Mouse (Mus musculus) CH12.LX (cell line): ENCODE results near the gene Cblb. TPM values are rescaled to one million over a fixed set of nuclear protein-coding genes. Genes with fewer than 3 reads are reported as not detected.

Experiments used
- DNase-seq: peaks from one replicate; pipeline ENCODE4 v3.0.0-alpha.2; 2013; ENCODE audit errors: extremely low read depth
- H3K27ac ChIP-seq: 2 replicates; pipeline ENCODE4 v1.5.1; 2012; ENCODE audit warnings: low read depth, mild to moderate bottlenecking, control low read depth, moderate library complexity; ENCODE audit not compliant: insufficient read depth
- H3K27me3 ChIP-seq: replicated peaks from 2 replicates; pipeline ENCODE3; 2012; ENCODE audit warnings: inconsistent platforms
- H3K36me3 ChIP-seq, 2 experiments: replicated peaks in 1 of 2; 2 replicates each; pipeline versions ENCODE3 to v1.6.1; 2012; ENCODE audit warnings: inconsistent platforms in 1 of 2, low read length in 1 of 2, mild to moderate bottlenecking in 1 of 2, mixed read lengths in 1 of 2, moderate library complexity in 1 of 2; ENCODE audit not compliant: control insufficient read depth in 1 of 2, insufficient read depth in 1 of 2
- H3K4me1 ChIP-seq, 2 experiments: 2 replicates each; pipeline ENCODE4 v1.6.1; 2012; ENCODE audit warnings: inconsistent platforms in 1 of 2, moderate library complexity in 1 of 2; ENCODE audit not compliant: insufficient read depth in 2 of 2, control insufficient read depth in 1 of 2
- H3K4me2 ChIP-seq: 2 replicates; pipeline ENCODE4 v1.6.1; 2012; ENCODE audit warnings: low read depth, mild to moderate bottlenecking, control low read depth; ENCODE audit not compliant: poor library complexity, insufficient read depth, severe bottlenecking
- H3K4me3 ChIP-seq, 3 experiments: fragments of 150-350 bp in 1 of 3; sonication (generic) in 1 of 3; replicated peaks in 1 of 3; 2 replicates each; pipeline versions ENCODE3 to v1.5.1; 2011 to 2012; ENCODE audit warnings: low read depth in 2 of 3, low read length in 2 of 3, mild to moderate bottlenecking in 2 of 3, moderate library complexity in 2 of 3, control low read depth in 1 of 3, improper control_type of control experiment in 1 of 3, inconsistent platforms in 1 of 3, mixed read lengths in 1 of 3; ENCODE audit not compliant: poor library complexity in 1 of 3
- H3K79me2 ChIP-seq: replicated peaks from 2 replicates; pipeline ENCODE4 v1.6.1; 2012; ENCODE audit warnings: mild to moderate bottlenecking, moderate library complexity; ENCODE audit not compliant: control insufficient read depth, poor library complexity, insufficient read depth, severe bottlenecking; ENCODE audit errors: extremely low read depth
- H3K9ac ChIP-seq: 2 replicates; pipeline ENCODE4 v1.6.1; 2012; ENCODE audit warnings: low read depth, mild to moderate bottlenecking, control low read depth, moderate library complexity; ENCODE audit not compliant: insufficient read depth
- H3K9me3 ChIP-seq: replicated peaks from 2 replicates; pipeline ENCODE3; 2012; ENCODE audit warnings: low read length, inconsistent platforms, mixed read lengths
- BHLHE40 ChIP-seq: IDR thresholded peaks from 2 replicates; pipeline ENCODE4 v1.6.1; 2011; ENCODE audit warnings: mild to moderate bottlenecking, low read depth, low read length, improper control_type of control experiment
- CHD1 ChIP-seq: IDR thresholded peaks from 2 replicates; pipeline ENCODE4 v1.6.1; 2012; ENCODE audit warnings: low read depth, low read length, improper control_type of control experiment, inconsistent platforms
- CHD2 ChIP-seq: IDR thresholded peaks from 2 replicates; pipeline ENCODE4 v1.6.1; 2011; ENCODE audit warnings: low read length, improper control_type of control experiment
- E2F4 ChIP-seq: IDR thresholded peaks from 2 replicates; pipeline ENCODE4 v1.6.1; 2011; ENCODE audit warnings: low read depth, low read length, improper control_type of control experiment; ENCODE audit not compliant: insufficient replicate concordance
- ELF1 ChIP-seq: IDR thresholded peaks from 2 replicates; pipeline ENCODE4 v1.6.1; 2014; ENCODE audit warnings: low read depth, mild to moderate bottlenecking, inconsistent platforms, low read length, improper control_type of control experiment
- EP300 ChIP-seq: IDR thresholded peaks from 2 replicates; pipeline ENCODE4 v1.6.1; 2011; ENCODE audit warnings: low read length, improper control_type of control experiment
- GABPA ChIP-seq: IDR thresholded peaks from 2 replicates; pipeline ENCODE4 v1.6.1; 2012; ENCODE audit warnings: low read depth, low read length, improper control_type of control experiment, inconsistent platforms; ENCODE audit not compliant: insufficient replicate concordance
- HCFC1 ChIP-seq: IDR thresholded peaks from 2 replicates; pipeline ENCODE4 v1.6.1; 2012; ENCODE audit warnings: low read depth, mild to moderate bottlenecking, inconsistent platforms, low read length, improper control_type of control experiment
- IRF4 ChIP-seq: IDR thresholded peaks from 2 replicates; pipeline ENCODE4 v1.6.1; 2014; ENCODE audit warnings: low read depth, mild to moderate bottlenecking, inconsistent platforms, low read length, improper control_type of control experiment
- JUN ChIP-seq: IDR thresholded peaks from 2 replicates; pipeline ENCODE4 v1.6.1; 2011; ENCODE audit warnings: low read depth, mild to moderate bottlenecking, low read length, improper control_type of control experiment, moderate library complexity; ENCODE audit not compliant: insufficient read depth
- JUND ChIP-seq: conservative IDR thresholded peaks from 2 replicates; pipeline ENCODE4 v1.6.1; 2011; ENCODE audit warnings: low read depth, low read length, improper control_type of control experiment
- MAZ ChIP-seq: IDR thresholded peaks from 2 replicates; pipeline ENCODE4 v1.6.1; 2012; ENCODE audit warnings: low read depth, mild to moderate bottlenecking, inconsistent platforms, low read length, improper control_type of control experiment, moderate library complexity
- MEF2A ChIP-seq: IDR thresholded peaks from 2 replicates; pipeline ENCODE4 v1.6.1; 2014; ENCODE audit warnings: low read depth, mild to moderate bottlenecking, inconsistent platforms, low read length, improper control_type of control experiment, borderline replicate concordance
- MXI1 ChIP-seq: IDR thresholded peaks from 2 replicates; pipeline ENCODE4 v1.6.1; 2011; ENCODE audit warnings: mild to moderate bottlenecking, low read depth, low read length, improper control_type of control experiment
- MYC ChIP-seq: IDR thresholded peaks from 2 replicates; pipeline ENCODE4 v1.6.1; 2011; ENCODE audit warnings: low read depth, mild to moderate bottlenecking, improper control_type of control experiment, low read length
- NRF1 ChIP-seq: IDR thresholded peaks from 2 replicates; pipeline ENCODE4 v1.6.1; 2014; ENCODE audit warnings: low read depth, mild to moderate bottlenecking, inconsistent platforms, low read length, improper control_type of control experiment, moderate library complexity
- PAX5 ChIP-seq: IDR thresholded peaks from 2 replicates; pipeline ENCODE4 v1.6.1; 2012; ENCODE audit warnings: low read length, inconsistent platforms, mixed read lengths
- POLR2AphosphoS2 ChIP-seq: IDR thresholded peaks from 2 replicates; pipeline ENCODE4 v1.6.1; 2011; ENCODE audit warnings: low read depth, low read length, improper control_type of control experiment
- RCOR1 ChIP-seq: conservative IDR thresholded peaks from 2 replicates; pipeline ENCODE4 v1.6.1; 2012; ENCODE audit warnings: low read depth, mild to moderate bottlenecking, inconsistent platforms, low read length, improper control_type of control experiment
- SMC3 ChIP-seq: IDR thresholded peaks from 2 replicates; pipeline ENCODE4 v1.6.1; 2011; ENCODE audit warnings: low read depth, low read length, improper control_type of control experiment
- TBP ChIP-seq: conservative IDR thresholded peaks from 2 replicates; pipeline ENCODE4 v1.6.1; 2011; ENCODE audit warnings: low read depth, low read length, improper control_type of control experiment
- UBTF ChIP-seq: IDR thresholded peaks from 2 replicates; pipeline ENCODE4 v1.6.1; 2012; ENCODE audit warnings: low read depth, mild to moderate bottlenecking, inconsistent platforms, low read length, improper control_type of control experiment, moderate library complexity
- USF1 ChIP-seq: IDR thresholded peaks from 2 replicates; pipeline ENCODE4 v1.6.1; 2014; ENCODE audit warnings: low read depth, mild to moderate bottlenecking, inconsistent platforms, low read length, improper control_type of control experiment
- USF2 ChIP-seq: conservative IDR thresholded peaks from 2 replicates; pipeline ENCODE4 v1.6.1; 2011; ENCODE audit warnings: low read depth, low read length, improper control_type of control experiment
- ZC3H11A ChIP-seq: IDR thresholded peaks from 2 replicates; pipeline ENCODE4 v1.6.1; 2012; ENCODE audit warnings: low read depth, mild to moderate bottlenecking, inconsistent platforms, low read length, improper control_type of control experiment
- ZMIZ1 ChIP-seq: IDR thresholded peaks from 2 replicates; pipeline ENCODE4 v1.6.1; 2012; ENCODE audit warnings: low read depth, mild to moderate bottlenecking, inconsistent platforms, low read length, improper control_type of control experiment
- dilution Hi-C: fragments of 300-500 bp; cut with MboI; formaldehyde crosslinking; loops from 2 replicates; pipeline ENCODE4 v1.14.3; 2020; ENCODE audit warnings: low sequenced_read_pairs; ENCODE audit not compliant: extremely low pct_unique_long_range_greater_than_20kb, extremely low pct_ligation_motif_present
- in situ Hi-C: fragments of 300-500 bp; cut with MboI; formaldehyde crosslinking; loops from 3 replicates; pipeline ENCODE4 v1.14.3; 2019; ENCODE audit warnings: low sequenced_read_pairs, low pct_ligation_motif_present, low pct_unique_long_range_greater_than_20kb, mixed read lengths
- polyA plus RNA-seq: library from polyadenylated mRNA; unstranded; fragments of >175 nt; gene quantifications from 2 replicates; pipeline ENCODE4 v1.2.1, GENCODE M21; 2012; ENCODE audit warnings: low read depth; ENCODE audit not compliant: insufficient read length
- total RNA-seq, 2 experiments: library from RNA; depleted of rRNA; stranded (reverse); fragments of 300-350 nt in 1 of 2; fragments of >200 nt in 1 of 2; gene quantifications; 2 replicates each; pipeline ENCODE4 v1.2.3; 2012 to 2014

Cblb gene
- total and polyA plus RNA-seq, 3 experiments, result 3.5 to 18.9 (median 6.3) TPM

- dilution Hi-C loops, result no loop called here
- peaks cover 0 to 22% of the 10 kb centered on the region in 2 experiments for H3K36me3 ChIP-seq
- TF ChIP-seq ZMIZ1 (no peak), MYC (no peak), NRF1 (no peak), RCOR1 (no peak), ZC3H11A (no peak), BHLHE40 (no peak), TBP (no peak), ELF1 (no peak), JUND (no peak)
- TF ChIP-seq, all 38 proteins: peak for 0
- DNase-seq, result no peak
- in situ Hi-C loops, result no loop called here
- H3K4me2 ChIP-seq, result no peak overlapping the region
- H3K27me3 ChIP-seq, result no peaks in the 10 kb centered on the region
- H3K9ac ChIP-seq, result no peak overlapping the region
- no peak overlapping the region for H3K27ac ChIP-seq
- H3K79me2 ChIP-seq, result no peaks in the 10 kb centered on the region; the same call in 1 of the 2 replicates
- no peaks in the 10 kb centered on the region for H3K9me3 ChIP-seq
- H3K4me3 ChIP-seq, result no peak overlapping the region
- H3K4me1 ChIP-seq, result peaks cover 0 to 7% of the 10 kb centered on the region in 2 experiments; a peak in 1 of 4 replicates
Observed at GRCm38 (mm10) chr16:52077901-52078300, 46.9 kb downstream of the Cblb start.

GRCm38 (mm10) chr16:52078758-52079474 is 47.9 kb downstream of the Cblb start:
- Histone ChIP-seq H3K9ac (no peak overlapping the region), H3K4me2 (no peak overlapping the region), H3K27ac (no peak overlapping the region), H3K9me3 (peaks cover 3% of the 10 kb centered on the region), H3K36me3 (peaks cover 0 to 26% of the 10 kb centered on the region in 2 experiments), H3K27me3 (no peaks in the 10 kb centered on the region), H3K4me3 (no peak overlapping the region), H3K79me2 (no peaks in the 10 kb centered on the region; the same call in 1 of the 2 replicates), H3K4me1 (peaks cover 0 to 3% of the 10 kb centered on the region in 2 experiments; a peak in 2 of 4 replicates)
- no peak for TF ChIP-seq MEF2A
- TF ChIP-seq IRF4, result no peak
- no peak for TF ChIP-seq PAX5
- no peak for TF ChIP-seq UBTF
- no peak for TF ChIP-seq POLR2AphosphoS2
- no peak for TF ChIP-seq EP300
- TF ChIP-seq MAZ, result no peak
- no peak for TF ChIP-seq JUN
- no peak for TF ChIP-seq BHLHE40
- no peak for TF ChIP-seq E2F4
- TF ChIP-seq CHD1, result no peak
- TF ChIP-seq USF1, result no peak
- TF ChIP-seq USF2, result no peak
- no peak for TF ChIP-seq JUND
- TF ChIP-seq HCFC1, result no peak
- TF ChIP-seq MXI1, result no peak
- no peak for TF ChIP-seq SMC3
- TF ChIP-seq GABPA, result no peak
- no peak for TF ChIP-seq CHD2
- dilution Hi-C loops, result no loop called here
- DNase-seq, result no peak
- in situ Hi-C loops, result no loop called here
